Mouse (Mus musculus) neutrophil, adult 59 days (primary cell): Measurements from ENCODE around the gene Olfr484. TPM values are rescaled to one million over a fixed set of nuclear protein-coding genes. Genes with fewer than 3 reads are reported as not detected.

Source experiments
- total RNA-seq, 2 experiments: library from RNA; stranded (reverse); gene quantifications; 1 replicate in 1 of 2; 2 replicates in 1 of 2; pipeline ENCODE4 v1.2.4; 2023

Gene Olfr484
- total RNA-seq = not detected

DNA sequence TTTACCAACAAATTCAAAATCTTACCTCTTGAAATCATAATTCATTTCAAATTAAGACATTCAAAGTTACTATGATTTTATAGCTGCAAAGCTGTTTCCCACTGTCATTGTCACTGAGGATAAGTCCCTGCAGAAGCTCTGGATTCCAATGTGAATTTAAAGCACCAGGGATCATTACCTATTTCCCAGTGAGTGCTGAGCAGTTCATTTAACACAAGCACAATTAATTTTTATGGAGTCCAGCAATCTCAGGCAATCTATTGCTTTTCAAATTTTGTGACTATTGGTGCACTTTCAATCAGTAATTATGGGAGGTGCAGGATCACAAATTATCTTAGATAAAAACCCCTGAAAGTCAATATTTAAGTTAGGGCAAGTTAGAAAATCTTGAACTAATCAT lies at the start of gene Olfr484:
Gene Olfr484, minus strand, starts transcription at position 101 of the 400 bp plus-strand sequence.

DNA sequence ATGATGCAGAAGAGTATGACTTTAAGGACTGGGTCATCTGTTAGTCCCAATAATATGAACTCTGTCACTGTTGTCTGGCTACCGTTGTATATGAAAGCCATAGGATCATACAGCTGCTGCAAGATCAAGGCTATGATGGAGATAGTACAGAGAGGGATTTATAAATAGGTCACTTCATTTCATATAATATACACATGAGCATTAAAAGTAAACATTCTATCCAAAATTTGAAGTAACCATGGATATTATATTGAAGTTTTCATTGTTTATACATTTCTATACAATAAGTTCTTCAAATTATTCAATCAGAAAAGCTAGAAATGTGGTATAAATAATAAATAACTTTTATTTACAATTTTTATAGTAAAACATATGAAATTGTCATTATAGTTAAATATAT lies 45.4 kb upstream of the Olfr484 start, which contains the start of gene Olfr486:
Gene Olfr486, minus strand, starts transcription at position 101 of the 400 bp plus-strand sequence.

DNA sequence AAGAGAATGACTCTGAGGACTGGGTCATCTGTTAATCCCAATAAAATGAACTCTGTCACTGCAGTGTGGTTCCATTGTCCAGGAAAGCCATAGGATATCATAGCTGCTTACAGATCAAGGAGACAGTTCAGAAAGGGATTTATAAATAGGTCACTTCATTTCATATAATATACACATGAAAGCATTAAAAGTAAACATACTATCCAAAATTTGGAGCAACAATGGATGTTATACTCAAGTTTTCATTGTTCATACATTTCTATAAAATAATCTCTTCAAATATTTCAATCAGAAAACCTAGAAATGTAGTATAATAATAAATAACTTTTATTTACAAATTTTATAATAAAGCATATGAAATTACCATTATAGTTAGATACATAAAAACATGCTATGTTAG lies 32.5 kb upstream of the Olfr484 start, which contains the start of gene Olfr485:
Gene Olfr485, minus strand, starts transcription at position 101 of the 400 bp plus-strand sequence.

DNA sequence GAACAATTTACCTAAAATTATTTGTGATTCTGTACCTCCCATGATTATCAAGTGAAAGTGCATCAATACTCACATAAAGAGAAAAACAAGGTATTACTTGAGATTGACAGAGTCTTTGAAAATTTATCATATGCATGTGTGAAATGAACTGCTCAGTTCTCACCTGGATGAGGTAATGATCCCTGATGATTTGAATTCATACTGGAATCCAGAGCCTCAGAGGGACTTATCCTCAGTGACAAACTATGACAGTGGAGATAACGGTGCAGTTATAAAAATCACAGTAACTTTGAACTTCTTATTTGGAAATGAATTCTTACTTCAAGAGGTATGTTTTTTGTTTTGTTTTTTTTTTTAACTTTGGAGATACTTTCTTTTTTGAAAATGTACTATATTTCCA lies 26.7 kb downstream of the Olfr484 start, which contains the start of gene Olfr483:
Gene Olfr483, plus strand, starts transcription at position 301 of the 400 bp plus-strand sequence.

DNA sequence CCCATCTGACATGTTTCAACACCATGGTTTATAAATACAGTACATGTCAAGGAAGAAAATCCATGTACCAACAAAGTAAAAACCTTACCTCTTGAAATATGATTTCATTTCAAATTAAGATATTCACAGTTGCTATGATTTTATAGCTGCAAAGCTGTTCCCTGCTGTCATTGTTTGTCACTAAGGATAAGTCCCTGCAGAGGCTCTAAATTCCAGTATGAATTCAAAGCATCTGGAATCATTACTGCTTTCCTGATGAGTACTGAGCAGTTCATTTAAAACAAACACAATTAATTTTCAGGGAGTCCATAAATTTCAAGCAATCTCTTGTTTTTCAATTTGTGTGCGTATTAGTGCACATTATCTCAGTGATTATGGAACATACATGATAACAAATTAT lies 29.8 kb downstream of the Olfr484 start, which contains the start of gene Olfr482:
Gene Olfr482, minus strand, starts transcription at position 101 of the 400 bp plus-strand sequence.

DNA sequence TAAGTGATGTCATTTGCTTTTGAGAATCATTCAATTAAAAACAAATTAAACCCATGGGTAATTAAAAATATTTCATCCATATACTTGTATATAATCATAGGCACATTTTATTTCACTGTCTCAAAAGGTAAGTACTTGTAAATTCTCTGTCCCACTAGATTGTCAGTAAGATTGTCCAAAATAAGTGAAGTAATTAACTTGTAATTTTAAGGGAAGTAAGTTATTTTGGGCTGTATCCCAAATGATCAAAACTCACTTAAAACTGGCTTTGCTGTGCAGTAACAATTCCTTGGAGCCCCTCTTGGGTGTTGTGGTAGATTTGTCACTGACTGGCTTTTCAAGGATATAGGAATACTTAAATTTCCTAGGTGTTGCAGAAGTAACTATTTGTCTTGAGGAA lies 47.7 kb downstream of the Olfr484 start, which contains the start of gene Olfr481:
Gene Olfr481, plus strand, starts transcription at position 301 of the 400 bp plus-strand sequence.

Other genes starting within 250 kb of the Olfr484 start
- gene Olfr472, start 229.5 kb downstream of the Olfr484 start, total RNA-seq = not detected
- gene Olfr473, start 197.0 kb downstream of the Olfr484 start, total RNA-seq = not detected
- gene Olfr474, start 172.8 kb downstream of the Olfr484 start, total RNA-seq = not detected
- gene Olfr476, start 162.6 kb downstream of the Olfr484 start, total RNA-seq = not detected
- not detected for gene Olfr477, start 140.8 kb downstream of the Olfr484 start, total RNA-seq
- gene Olfr478, start 93.5 kb downstream of the Olfr484 start, total RNA-seq = not detected
- gene Olfr479, start 76.8 kb downstream of the Olfr484 start, total RNA-seq = not detected
- gene Olfr480, start 60.1 kb downstream of the Olfr484 start, total RNA-seq = not detected
- gene Olfr481, start 47.6 kb downstream of the Olfr484 start, total RNA-seq = not detected
- 1 to 10 TPM; 1.0 to 1.7 TPM for gene Olfr482, start 29.9 kb downstream of the Olfr484 start, total RNA-seq
- gene Olfr483, start 26.6 kb downstream of the Olfr484 start, total RNA-seq = not detected
- gene Olfr485, start 32.4 kb upstream of the Olfr484 start, total RNA-seq = not detected
- gene Olfr486, start 45.3 kb upstream of the Olfr484 start, total RNA-seq = not detected
- not detected for gene Olfr487, start 87.2 kb upstream of the Olfr484 start, total RNA-seq
- gene Olfr488, start 130.9 kb upstream of the Olfr484 start, total RNA-seq = not detected
- not detected for gene Olfr490, start 161.5 kb upstream of the Olfr484 start, total RNA-seq
- gene Olfr491, start 186.0 kb upstream of the Olfr484 start, total RNA-seq = not detected
- gene Olfr492, start 196.2 kb upstream of the Olfr484 start, total RNA-seq = not detected
- not detected for gene Olfr493, start 219.5 kb upstream of the Olfr484 start, total RNA-seq
- gene Olfr494, start 237.9 kb upstream of the Olfr484 start, total RNA-seq = not detected